Mouse (Mus musculus) midbrain, embryonic 14.5 days (tissue): ENCODE results near the gene Thada. TPM values are rescaled to one million over a fixed set of nuclear protein-coding genes. Genes with fewer than 3 reads are reported as not detected.

Experiments used
- ATAC-seq: fragments of 200-750 bp; cut with Nextera tagmentation; 2 replicates; pipeline ENCODE4 v1.8.0; 2017; ENCODE audit warnings: moderate number of reproducible peaks, moderate library complexity; ENCODE audit not compliant: low FRiP score, low TSS enrichment
- DNase-seq: peaks from one replicate; pipeline ENCODE4 v3.0.0-alpha.2; 2015
- H3K27ac ChIP-seq: fragments of 300-500 bp; sonication (generic); replicated peaks from 2 replicates; pipeline ENCODE4 v1.5.1; 2014; ENCODE audit warnings: mild to moderate bottlenecking, low read depth, low read length, moderate library complexity
- H3K27me3 ChIP-seq: fragments of 300-500 bp; sonication (generic); 2 replicates; pipeline ENCODE4 v1.6.1; 2014; ENCODE audit warnings: low read length, control low read depth, mixed read lengths; ENCODE audit not compliant: control insufficient read depth, insufficient read depth
- H3K36me3 ChIP-seq: fragments of 300-500 bp; sonication (generic); 2 replicates; pipeline ENCODE4 v1.6.1; 2014; ENCODE audit warnings: low read length, control low read depth; ENCODE audit not compliant: control insufficient read depth, insufficient read depth
- H3K4me1 ChIP-seq: fragments of 300-500 bp; sonication (generic); 2 replicates; pipeline ENCODE4 v1.6.1; 2014; ENCODE audit warnings: mild to moderate bottlenecking, antibody characterized with exemption, low read length, control low read depth; ENCODE audit not compliant: control insufficient read depth, insufficient read depth
- H3K4me2 ChIP-seq: fragments of 300-500 bp; sonication (generic); 2 replicates; pipeline ENCODE4 v1.6.1; 2014; ENCODE audit warnings: mild to moderate bottlenecking, low read length, moderate library complexity
- H3K4me3 ChIP-seq: fragments of 300-500 bp; sonication (generic); replicated peaks from 2 replicates; pipeline ENCODE4 v1.5.1; 2014; ENCODE audit warnings: low read depth, low read length
- H3K9ac ChIP-seq: fragments of 300-500 bp; sonication (generic); replicated peaks from 2 replicates; pipeline ENCODE4 v1.6.1; 2014; ENCODE audit warnings: mild to moderate bottlenecking, low read length, moderate library complexity
- H3K9me3 ChIP-seq: fragments of 300-500 bp; sonication (generic); 2 replicates; pipeline ENCODE4 v1.6.1; 2016; ENCODE audit warnings: low read length, control low read depth, mixed read lengths; ENCODE audit not compliant: control insufficient read depth
- WGBS: fragments of 180-500 bp; shearing (Covaris S2); extraction: QIAGEN DNeasy Blood & Tissue Kit; methylation state at CpG from one replicate; pipeline ENCODE4 v1.1.7; 2014; 5-methylcytosine and 5-hydroxymethylcytosine counted together
- polyA plus RNA-seq: library from polyadenylated mRNA; unstranded; fragments of >200 nt; fragmentation: Nextera tagmentation; extraction: Ambion mirVana; gene quantifications from 2 replicates; pipeline ENCODE4 v1.2.1, GENCODE M21; 2014

Gene Thada
- polyA plus RNA-seq, 1 experiment from 2014 or later = 9.5 TPM

DNA sequence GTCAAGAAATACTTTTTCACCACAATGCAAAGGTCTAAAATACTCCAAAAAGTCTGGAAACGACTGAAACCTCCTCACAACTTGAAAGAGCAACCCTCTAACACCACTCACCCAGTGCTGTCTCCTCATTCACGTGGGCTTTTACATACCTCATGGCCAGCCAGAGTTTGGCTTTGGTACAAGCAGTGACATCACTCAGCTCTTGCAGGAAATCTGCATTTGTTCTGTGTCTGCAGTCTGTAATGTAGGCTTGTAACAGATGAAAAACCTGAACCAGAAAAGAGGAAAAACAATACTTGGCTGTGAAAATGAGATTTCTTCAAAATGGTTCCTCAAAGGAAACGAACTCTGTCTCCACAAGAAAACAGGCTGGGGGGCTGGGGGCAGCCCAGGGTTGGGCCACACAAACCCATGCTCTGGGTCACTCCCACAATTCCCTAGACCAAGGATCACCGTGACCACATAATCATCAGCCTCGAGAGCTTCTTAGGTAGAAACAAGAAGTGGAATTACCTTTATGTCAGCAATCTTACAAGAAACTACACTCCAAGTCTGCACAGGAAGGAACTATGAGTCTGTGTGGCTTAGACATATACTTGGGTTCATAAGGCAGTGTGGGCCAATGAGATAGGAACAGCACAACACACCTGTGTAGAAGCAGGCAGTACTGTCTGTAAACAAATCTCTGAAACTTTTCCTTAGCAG, 193.3 kb downstream of the Thada start:
- H3K9ac ChIP-seq = no peak overlapping the region
- no peak overlapping the region for H3K4me2 ChIP-seq
- no peak overlapping the region for H3K27ac ChIP-seq
- peaks cover 8% of the 10 kb centered on the region for H3K4me1 ChIP-seq
- H3K9me3 ChIP-seq = no peaks in the 10 kb centered on the region
- ATAC-seq (no peak), DNase-seq (peak; percentile 37)
- no peak overlapping the region for H3K4me3 ChIP-seq
- WGBS = 79% methylated on average over 5 of the region's 5 CpGs
- no peaks in the 10 kb centered on the region for H3K36me3 ChIP-seq
- H3K27me3 ChIP-seq = no peaks in the 10 kb centered on the region

DNA sequence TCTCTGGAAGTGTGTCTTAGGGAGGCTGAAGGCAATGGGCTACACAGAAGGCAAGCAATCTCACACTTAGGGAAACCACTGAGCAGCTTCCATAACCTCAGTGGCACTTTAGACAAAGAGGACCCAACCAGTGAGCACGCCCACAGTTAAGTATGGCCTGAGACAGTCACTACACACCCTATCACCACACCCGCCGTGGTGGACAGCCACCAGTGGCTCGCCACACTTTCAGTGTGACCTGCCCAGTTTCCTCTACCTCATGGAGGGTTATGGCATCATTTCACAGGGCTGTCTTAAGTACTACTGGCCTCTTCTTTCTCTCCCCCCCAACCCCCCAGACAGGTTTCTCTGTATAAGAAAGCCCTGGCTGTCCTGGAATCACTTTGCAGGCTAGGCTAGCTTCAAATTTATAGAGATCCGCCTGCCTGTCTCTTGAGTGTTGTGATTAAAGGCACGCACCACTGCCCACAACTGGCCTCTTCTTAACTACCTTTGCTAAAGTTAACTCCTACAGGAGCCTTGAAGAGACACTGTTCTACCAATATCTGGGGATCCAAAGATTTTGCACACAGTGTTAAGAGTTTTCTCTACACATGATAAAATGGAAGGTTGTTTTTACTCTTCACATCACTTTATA, 194.3 kb downstream of the Thada start:
- H3K4me3 ChIP-seq = no peak overlapping the region
- ATAC-seq = no peak
- no peaks in the 10 kb centered on the region for H3K9me3 ChIP-seq
- H3K4me2 ChIP-seq = no peak overlapping the region
- no peak overlapping the region for H3K27ac ChIP-seq
- no peaks in the 10 kb centered on the region for H3K27me3 ChIP-seq
- DNase-seq = no peak
- WGBS = 89% methylated on average over 6 of the region's 6 CpGs
- H3K36me3 ChIP-seq = no peaks in the 10 kb centered on the region
- no peak overlapping the region for H3K9ac ChIP-seq
- H3K4me1 ChIP-seq = peaks cover 8% of the 10 kb centered on the region

DNA sequence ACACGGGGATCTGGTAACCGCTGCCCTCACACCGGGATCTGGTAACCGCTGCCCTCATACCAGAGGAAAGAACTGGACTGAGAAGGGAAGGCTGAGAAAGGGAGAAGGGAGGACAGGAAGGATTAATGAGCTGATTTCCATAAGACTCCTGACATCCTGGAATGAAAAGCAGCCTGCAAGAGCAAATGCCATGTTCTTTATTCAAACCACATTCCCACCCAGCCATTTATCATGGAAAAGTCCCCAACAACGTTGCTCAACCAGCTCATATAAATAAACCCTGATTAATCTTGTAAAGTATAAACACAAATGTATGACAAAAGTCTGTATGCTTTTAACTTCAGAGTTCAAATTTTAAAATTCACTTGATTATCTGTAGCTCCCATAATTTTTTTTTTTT, 196.3 kb downstream of the Thada start:
- no peaks in the 10 kb centered on the region for H3K36me3 ChIP-seq
- no peak overlapping the region for H3K4me3 ChIP-seq
- no peaks in the 10 kb centered on the region for H3K9me3 ChIP-seq
- H3K4me1 ChIP-seq = peaks cover 8% of the 10 kb centered on the region
- no peaks in the 10 kb centered on the region for H3K27me3 ChIP-seq
- DNase-seq = no peak
- WGBS = 92% methylated on average over 5 of the region's 5 CpGs
- no peak overlapping the region for H3K27ac ChIP-seq
- no peak overlapping the region for H3K4me2 ChIP-seq
- no peak for ATAC-seq
- H3K9ac ChIP-seq = no peak overlapping the region

DNA sequence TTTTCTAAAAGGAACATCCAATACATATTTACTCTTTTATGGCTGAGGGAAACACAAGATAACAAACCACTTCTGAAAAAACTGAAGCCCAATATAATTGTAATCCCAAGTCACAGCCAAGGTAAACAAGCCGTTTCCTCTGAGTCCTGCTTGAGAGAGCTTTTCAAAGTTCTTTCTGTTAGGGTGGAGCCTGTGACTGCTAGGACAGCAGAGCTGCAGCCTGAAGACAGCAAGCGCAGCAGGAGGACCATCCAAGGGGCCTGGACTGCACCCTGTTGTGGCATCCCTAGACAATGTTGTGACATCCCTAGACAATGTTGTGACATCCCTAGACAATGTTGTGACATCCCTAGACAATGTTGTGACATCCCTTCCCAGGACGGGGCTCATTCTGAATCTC, 197.6 kb downstream of the Thada start:
- H3K27me3 ChIP-seq = no peaks in the 10 kb centered on the region
- no peak overlapping the region for H3K27ac ChIP-seq
- DNase-seq (no peak), ATAC-seq (no peak)
- H3K4me2 ChIP-seq = no peak overlapping the region
- no peaks in the 10 kb centered on the region for H3K4me1 ChIP-seq
- WGBS = 86% methylated on average over 3 of the region's 3 CpGs
- H3K9me3 ChIP-seq = no peaks in the 10 kb centered on the region
- no peak overlapping the region for H3K9ac ChIP-seq
- H3K36me3 ChIP-seq = no peaks in the 10 kb centered on the region
- no peak overlapping the region for H3K4me3 ChIP-seq

DNA sequence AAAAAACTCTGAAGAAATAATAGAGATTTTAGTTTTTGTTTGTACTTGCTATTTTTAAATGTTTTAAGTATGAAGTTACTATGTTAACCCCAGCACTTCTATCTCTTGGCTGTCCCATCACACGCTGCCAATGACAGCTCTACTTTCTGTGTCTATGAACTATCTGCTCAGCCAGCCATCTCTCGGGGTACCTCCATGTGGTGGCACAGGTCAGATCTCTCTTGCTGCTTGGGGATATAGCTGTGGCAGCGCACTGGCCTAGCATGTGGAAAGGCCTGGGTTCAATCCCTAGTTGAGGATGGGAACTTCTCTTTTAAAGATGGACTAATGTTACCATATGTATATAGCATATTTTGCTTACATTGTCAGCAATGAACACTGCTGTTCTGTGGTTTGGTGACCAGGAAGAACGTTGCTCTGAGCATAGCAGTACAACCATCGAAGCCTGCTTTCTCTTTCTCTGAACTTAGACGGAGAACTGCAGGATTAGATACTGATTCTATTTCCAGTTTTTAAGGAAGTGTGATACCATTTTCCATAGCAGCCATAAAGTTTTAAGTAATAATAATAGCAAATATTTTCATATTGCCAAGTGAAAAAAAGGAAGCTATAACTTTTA, 198.4 kb downstream of the Thada start:
- no peak overlapping the region for H3K9ac ChIP-seq
- WGBS = 94% methylated on average over 6 of the region's 6 CpGs
- no peaks in the 10 kb centered on the region for H3K36me3 ChIP-seq
- no peak overlapping the region for H3K4me3 ChIP-seq
- H3K27ac ChIP-seq = no peak overlapping the region
- no peaks in the 10 kb centered on the region for H3K27me3 ChIP-seq
- no peaks in the 10 kb centered on the region for H3K4me1 ChIP-seq
- DNase-seq = no peak
- H3K4me2 ChIP-seq = no peak overlapping the region
- H3K9me3 ChIP-seq = no peaks in the 10 kb centered on the region
- ATAC-seq = no peak

DNA sequence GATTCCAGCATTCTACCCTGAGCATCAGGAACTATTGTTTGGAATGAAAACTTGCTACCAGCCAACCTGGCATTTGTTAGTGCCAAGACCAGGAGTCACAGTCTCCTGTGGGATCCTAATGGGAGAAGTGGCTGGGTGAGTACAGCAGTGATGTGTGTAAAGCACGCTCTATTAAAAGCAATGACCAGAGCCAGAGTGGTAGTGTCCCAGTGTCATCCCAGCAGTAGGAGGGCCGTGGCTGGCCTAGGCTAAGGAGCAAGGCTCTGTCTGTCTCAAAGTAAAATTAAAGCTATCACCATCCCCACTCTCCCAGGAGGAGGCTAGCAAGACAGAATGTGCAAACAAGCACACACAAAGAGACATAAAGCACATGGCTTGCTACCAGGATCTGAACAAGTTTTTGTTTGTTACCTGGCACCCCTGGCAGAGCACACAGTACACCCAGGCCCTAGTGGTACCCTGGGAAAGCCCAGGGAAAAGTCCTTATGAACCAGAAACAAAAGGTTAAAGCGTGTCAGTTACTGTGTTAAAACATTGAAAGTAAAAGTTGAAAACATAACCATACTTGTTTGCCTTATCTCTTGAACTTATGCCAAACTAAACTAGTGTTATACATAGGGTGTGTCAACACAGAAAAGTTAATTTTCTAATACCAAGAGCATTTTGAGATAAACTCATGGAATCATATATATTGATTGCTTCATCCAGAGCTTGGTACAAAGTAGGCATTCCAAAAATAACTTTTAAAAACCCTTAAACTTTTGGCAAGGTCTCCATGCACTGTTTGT, 199.7 kb downstream of the Thada start:
- no peak overlapping the region for H3K9ac ChIP-seq
- H3K4me1 ChIP-seq = no peaks in the 10 kb centered on the region
- H3K9me3 ChIP-seq = no peaks in the 10 kb centered on the region
- no peak for ATAC-seq
- DNase-seq = no peak
- no peak overlapping the region for H3K27ac ChIP-seq
- no peaks in the 10 kb centered on the region for H3K27me3 ChIP-seq
- no peak overlapping the region for H3K4me3 ChIP-seq
- no peak overlapping the region for H3K4me2 ChIP-seq
- H3K36me3 ChIP-seq = no peaks in the 10 kb centered on the region
- WGBS = 81% methylated on average over 3 of the region's 3 CpGs

DNA sequence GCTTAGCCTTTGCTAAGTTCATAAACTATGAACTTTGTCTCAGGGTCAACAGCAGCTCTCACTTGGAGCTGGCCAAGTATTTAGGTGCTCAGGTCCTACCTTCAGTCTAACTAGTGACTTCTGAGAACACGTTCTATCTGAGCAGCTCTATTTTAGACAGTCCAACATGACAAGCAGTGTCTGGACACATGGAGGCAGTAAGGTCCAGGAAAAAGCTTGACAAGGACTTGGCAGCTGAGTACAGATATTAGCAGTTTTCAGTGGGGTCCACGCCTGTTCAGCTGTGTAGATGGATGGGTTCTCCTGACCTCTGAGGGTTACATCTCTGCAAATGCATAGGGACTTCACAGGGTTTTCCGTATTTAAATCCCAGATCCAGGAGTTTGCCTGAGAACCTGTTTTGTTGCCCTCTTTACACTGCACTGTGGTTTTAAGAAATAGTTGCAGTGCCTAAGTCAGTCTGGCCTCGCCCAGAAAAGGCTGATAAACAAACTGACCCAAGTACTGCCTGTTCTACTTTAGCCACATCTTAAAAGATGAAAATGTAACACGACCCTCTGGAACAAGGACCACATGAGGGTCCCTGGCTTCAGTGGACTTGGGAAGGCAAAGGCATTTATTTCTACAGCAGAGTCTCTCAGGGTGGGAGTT, 200.4 kb downstream of the Thada start:
- 92% methylated on average over 5 of the region's 5 CpGs for WGBS
- DNase-seq = no peak
- H3K27me3 ChIP-seq = no peaks in the 10 kb centered on the region
- no peaks in the 10 kb centered on the region for H3K9me3 ChIP-seq
- no peak overlapping the region for H3K9ac ChIP-seq
- H3K4me1 ChIP-seq = no peaks in the 10 kb centered on the region
- H3K36me3 ChIP-seq = no peaks in the 10 kb centered on the region
- ATAC-seq = no peak
- H3K4me3 ChIP-seq = no peak overlapping the region
- no peak overlapping the region for H3K27ac ChIP-seq
- H3K4me2 ChIP-seq = no peak overlapping the region

DNA sequence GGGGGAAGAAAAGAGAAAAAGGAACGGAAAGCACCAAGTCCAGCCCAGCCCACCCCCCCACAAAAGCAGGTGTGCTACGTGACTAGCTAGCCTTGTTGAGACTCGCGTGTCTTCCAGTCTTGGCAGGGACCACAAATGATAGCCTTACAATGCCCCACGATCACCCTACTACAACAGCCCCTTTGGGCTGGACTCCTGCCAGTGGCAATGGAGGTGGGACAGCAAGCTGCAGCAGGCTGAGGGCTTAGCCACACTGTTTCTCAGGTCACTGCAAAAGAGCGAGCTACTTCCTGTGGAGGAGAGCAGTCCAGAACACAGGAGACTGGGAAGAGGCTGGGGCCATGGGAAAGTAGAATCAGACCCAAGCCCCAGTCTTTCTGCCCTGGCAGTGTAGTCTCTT, 201.7 kb downstream of the Thada start:
- DNase-seq = no peak
- no peaks in the 10 kb centered on the region for H3K4me1 ChIP-seq
- no peak overlapping the region for H3K4me3 ChIP-seq

More for the DNA sequence above, 201.7 kb downstream of the Thada start:
- H3K27ac ChIP-seq = no peak overlapping the region
- no peaks in the 10 kb centered on the region for H3K9me3 ChIP-seq
- no peaks in the 10 kb centered on the region for H3K27me3 ChIP-seq
- H3K36me3 ChIP-seq = no peaks in the 10 kb centered on the region
- no peak overlapping the region for H3K9ac ChIP-seq
- H3K4me2 ChIP-seq = no peak overlapping the region
- ATAC-seq = no peak
- 85% methylated on average over 6 of the region's 6 CpGs for WGBS
